Mouse (Mus musculus) naive thymus-derived CD4-positive, alpha-beta T cell, adult 2 months (primary cell): Measurements from ENCODE around the gene Gk.

Experiments
- DNase-seq: peaks from one replicate; pipeline ENCODE4 v3.0.0-alpha.2; 2011; ENCODE audit warnings: low read depth

Gene Gk

DNA sequence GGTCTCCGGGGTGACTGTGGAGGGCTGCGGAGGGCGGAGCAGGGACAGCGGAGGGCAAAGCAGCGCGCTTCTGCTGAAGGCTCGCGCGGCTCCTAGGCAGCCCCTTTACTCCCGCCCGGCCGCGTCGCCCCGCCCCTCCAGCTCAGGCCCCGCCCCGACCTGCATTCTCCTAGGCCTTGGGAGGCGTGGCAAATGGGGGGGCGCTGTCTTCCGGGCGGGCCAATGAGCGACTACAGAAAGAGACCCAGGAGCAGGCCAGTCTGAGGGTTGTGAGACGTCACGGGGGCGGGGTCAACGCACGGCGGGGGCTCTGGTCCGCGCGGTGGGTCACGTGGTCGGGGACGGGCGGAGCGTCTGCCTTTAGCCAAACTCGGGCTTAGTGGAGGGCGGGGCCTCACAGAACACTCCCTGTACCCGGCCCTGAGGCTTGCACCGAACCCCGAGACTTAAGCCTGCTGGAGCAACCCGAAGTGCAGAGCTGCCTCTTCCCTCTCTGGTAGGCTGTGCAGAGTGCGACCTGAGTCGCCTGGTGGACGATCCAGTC, at the start of gene Gk:
Gk (minus strand) TSS at position 276 of the 544 bp plus-strand sequence.
- DNase-seq: peak; percentile 94

- DNase-seq: no peak
Observed at GRCm38 (mm10) chrX:85804706-85805376, 28.2 kb upstream of the Gk start.

DNA sequence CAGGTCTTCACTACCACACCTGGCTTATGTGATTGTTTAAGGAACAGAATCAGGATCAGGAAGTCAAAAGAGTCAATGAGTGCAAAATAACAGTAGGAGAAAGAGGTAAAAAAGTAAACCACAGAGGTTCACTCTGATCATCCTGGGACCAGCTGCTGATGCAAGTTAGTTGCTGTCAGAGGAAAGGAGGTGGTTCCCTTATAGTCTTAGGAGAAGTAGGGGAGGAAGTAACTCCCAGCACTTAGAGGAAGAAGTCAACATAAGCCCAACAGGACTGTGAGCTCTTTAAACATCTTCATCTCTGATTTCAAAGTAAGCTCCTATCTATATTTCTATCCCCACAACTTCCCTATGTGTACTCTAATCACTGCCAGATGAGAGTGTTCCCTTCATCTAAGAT, 26.4 kb upstream of the Gk start:
- no peak for DNase-seq

GRCm38 (mm10) chrX:85797449-85797848, 20.8 kb upstream of the Gk start:
- no peak for DNase-seq

GRCm38 (mm10) chrX:85778346-85778745, 1.7 kb upstream of the Gk start:
- no peak for DNase-seq

GRCm38 (mm10) chrX:85777141-85777540, 522 bp upstream of the Gk start:
- no peak for DNase-seq

DNA sequence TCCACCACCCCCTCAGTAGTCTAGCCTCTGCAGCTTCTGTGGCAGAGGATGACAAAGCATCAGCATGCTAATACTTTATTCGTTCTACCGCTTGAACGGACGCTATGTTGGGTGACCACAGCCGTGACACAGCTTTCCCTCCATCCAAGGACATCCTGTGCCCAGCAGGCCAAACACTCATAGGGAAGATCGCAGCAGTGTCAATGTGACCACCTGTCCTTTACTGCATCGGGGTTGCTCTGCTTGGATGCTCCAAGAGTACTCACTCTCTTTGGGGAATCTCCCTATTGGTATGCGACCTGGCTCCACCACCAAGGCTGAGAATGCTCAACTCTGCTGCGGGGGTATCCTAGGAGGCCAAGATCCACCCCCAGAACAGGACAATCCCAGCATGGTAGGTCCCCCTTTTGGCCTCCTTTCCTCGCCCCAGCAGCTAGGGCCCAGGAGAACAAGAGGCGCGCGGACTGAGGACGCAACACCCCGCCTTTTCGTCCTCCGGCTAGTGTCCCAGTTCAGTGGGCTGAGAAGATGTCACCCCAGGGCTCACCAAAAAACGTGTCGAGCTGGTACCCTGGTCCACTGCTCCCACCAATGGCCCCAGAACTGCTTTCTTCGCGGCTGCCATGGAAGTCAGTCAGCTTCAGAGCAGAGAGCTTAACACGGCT, 608 bp downstream of the Gk start:
- no peak for DNase-seq

DNA sequence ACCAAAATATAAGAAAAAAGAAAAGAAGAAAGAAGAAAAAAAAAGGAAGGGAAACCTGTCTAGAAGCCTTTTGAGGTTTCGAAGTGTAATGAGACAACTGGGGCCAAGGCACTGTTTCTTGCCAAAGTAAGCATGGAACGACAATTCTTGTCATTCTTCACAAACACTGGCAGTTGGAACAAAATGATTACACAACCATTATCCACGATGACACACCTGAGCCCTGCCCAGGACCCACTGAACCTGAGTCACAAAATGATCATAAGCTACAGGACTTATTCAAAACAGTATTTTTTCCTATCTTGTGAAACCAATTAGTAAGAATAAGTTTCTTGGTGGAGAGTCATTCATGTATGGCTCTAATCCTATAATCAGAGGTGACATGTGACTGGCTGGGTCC, 5.3 kb downstream of the Gk start:
- DNase-seq: no peak

GRCm38 (mm10) chrX:85770747-85771146, 5.9 kb downstream of the Gk start:
- DNase-seq: no peak

DNA sequence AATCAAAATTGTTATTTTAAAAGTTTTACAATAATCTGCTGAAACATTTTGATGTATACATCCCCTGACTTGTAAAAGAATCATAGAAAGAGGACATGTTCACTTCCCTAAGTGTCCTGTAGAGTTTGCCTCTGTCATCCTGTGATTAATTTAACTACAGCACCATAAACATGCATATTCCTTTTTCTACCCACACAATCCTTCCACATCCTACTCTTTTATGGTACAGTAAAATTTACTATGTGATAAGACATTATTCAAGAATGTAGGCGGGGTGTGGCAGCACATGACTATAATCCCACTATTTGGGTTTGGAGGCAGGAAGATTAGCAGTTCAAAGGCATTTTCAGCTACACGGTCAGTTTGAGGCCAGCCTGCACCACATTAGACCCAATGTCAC, 8.0 kb downstream of the Gk start:
- DNase-seq: no peak

GRCm38 (mm10) chrX:85756005-85756404, 20.6 kb downstream of the Gk start:
- no peak for DNase-seq

DNA sequence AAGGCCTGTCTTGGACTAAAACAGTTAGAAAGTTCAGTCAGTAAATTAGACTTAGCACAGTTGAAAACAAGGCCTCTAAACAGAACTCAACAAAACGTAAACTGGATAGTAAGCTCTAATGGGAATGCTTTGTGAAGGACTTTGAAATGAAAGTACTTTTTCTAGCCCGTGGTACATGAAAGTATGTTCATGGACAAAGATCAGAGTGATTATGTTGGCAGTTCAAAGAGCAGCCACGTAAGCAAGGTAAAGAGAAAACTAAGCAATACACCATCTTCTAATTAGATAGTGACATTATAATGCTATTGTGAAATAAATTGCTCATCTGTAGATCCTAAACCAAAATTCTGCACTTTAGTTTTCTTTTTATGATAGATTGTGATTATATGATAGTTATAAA, 32.8 kb downstream of the Gk start:
- DNase-seq: no peak

- DNase-seq: no peak
Observed at GRCm38 (mm10) chrX:85733228-85733627, 43.4 kb downstream of the Gk start.

DNA sequence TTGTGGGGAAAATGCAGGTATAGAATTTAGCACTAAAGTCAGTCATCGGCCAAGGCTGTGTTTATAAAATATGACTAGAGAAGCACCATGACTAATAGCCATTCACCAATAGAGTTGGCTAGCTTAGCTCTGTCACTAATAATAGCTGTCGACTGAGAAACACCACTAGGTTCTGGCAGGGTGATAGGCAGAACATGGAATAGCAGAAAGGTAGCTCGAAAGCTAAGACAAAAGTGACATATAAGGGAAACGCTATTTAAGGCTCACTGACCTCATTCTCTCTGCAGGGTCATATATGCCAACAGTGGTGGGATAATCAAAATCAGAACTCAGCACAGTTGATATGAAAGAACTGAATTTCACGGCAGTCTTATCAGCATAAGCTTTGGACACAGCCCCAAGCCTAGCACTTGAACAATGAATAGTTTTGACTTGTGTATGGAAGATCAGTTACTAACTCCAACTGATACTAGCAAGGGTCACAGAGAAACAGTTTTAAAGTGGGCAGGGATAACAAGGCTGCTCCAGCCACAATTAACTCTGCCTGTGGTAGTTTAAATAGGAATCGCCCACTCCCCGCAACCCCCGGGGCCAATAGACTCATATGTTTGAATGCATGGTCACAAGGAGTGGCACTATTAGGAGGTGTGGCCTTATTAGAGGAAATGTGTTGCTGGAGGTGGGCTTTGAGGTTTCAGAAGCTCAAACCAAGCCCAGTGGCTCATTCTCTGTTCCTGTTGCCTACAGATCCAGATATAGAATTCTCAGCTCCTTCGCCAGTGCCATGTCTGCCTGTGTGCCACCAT, 45.3 kb downstream of the Gk start:
- no peak for DNase-seq

DNA sequence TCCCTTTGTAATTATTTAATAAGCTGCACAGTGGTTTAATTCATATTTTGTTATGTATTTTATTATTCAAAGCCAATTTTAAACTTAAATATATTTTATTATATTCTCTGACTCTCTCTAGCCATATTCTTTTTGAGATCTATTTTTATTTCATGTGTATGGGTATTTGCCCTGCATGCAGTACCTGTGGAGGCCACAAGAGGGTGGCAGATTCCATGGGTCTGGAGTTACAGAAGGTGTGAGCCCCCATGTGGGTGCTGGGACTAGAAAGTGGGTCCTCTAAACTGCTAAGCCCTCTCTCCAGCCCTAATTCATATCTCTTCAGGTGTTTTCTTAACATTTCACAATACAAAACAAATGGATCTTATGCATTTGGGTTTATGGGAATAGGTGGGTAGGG, 55.4 kb downstream of the Gk start:
- DNase-seq: peak; percentile 35

GRCm38 (mm10) chrX:85710399-85710798, 66.2 kb downstream of the Gk start:
- DNase-seq: no peak

GRCm38 (mm10) chrX:85705715-85706114, 70.9 kb downstream of the Gk start:
- DNase-seq: no peak

DNA sequence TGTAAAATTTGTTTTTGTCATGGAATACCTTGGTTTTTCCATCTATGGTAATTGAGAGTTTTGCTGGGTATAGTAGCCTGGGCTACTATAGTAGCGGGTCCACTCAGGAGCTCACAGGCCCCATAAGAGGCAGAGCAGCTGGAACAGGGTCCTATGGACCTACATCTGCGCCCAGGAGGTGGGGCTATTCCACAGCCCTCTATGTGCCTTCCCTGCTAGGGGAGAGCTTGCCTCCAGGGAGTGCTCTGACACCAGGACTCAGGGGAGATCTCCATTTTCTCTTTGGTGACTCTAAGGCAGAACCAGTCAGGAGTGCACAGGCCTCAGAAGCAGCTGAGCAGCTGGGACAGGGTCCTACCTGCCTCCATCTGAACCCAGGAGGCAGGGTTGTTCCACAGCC, 92.9 kb downstream of the Gk start:
- DNase-seq: no peak

DNA sequence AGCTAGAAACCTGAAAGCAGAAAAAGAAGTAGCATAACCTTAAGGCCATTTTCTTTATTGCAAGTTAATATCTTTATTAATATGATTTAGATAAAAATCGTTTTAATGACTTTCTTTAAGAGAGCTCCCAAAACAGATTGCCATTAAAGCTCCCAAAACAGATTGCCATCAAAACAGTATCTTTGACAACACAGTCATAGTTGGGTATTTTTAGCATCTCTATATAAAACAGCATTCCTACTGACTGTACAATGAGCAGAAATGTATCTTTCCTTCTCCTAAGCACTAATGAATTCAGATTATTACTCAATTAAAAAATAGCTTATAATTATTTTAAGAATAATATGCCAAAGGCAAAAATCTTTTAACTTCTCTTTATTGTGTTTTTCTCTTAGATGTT, 94.5 kb downstream of the Gk start:
- DNase-seq: no peak

GRCm38 (mm10) chrX:85676808-85677207, 99.8 kb downstream of the Gk start:
- peak; percentile 61 for DNase-seq
